Mouse (Mus musculus) forebrain, embryonic 16.5 days (tissue): Measurements from ENCODE around the gene Srsf4. TPM values are rescaled to one million over a fixed set of nuclear protein-coding genes. Genes with fewer than 3 reads are reported as not detected.

Source experiments
- ATAC-seq: fragments of 200-750 bp; cut with Nextera tagmentation; 2 replicates; pipeline ENCODE4 v1.8.0; 2017; ENCODE audit warnings: mild to moderate bottlenecking, moderate library complexity
- H3K27ac ChIP-seq: fragments of 300-500 bp; sonication (generic); 2 replicates; pipeline ENCODE4 v1.5.1; 2014; ENCODE audit warnings: low read length, control low read depth
- H3K27me3 ChIP-seq: fragments of 300-500 bp; sonication (generic); replicated peaks from 2 replicates; pipeline ENCODE4 v1.6.1; 2014; ENCODE audit warnings: low read length; ENCODE audit not compliant: control insufficient read depth, insufficient read depth
- H3K36me3 ChIP-seq: fragments of 300-500 bp; sonication (generic); 2 replicates; pipeline ENCODE4 v1.6.1; 2014; ENCODE audit not compliant: control insufficient read depth, insufficient read depth
- H3K4me1 ChIP-seq: fragments of 300-500 bp; sonication (generic); replicated peaks from 2 replicates; pipeline ENCODE4 v1.6.1; 2014; ENCODE audit warnings: low read length; ENCODE audit not compliant: control insufficient read depth, insufficient read depth
- H3K4me2 ChIP-seq: fragments of 300-500 bp; sonication (generic); 2 replicates; pipeline ENCODE4 v1.6.1; 2014; ENCODE audit warnings: mild to moderate bottlenecking, low read length, control low read depth
- H3K4me3 ChIP-seq: fragments of 300-500 bp; sonication (generic); replicated peaks from 2 replicates; pipeline ENCODE4 v1.5.1; 2014; ENCODE audit warnings: mild to moderate bottlenecking, low read length, control low read depth
- H3K9ac ChIP-seq: fragments of 300-500 bp; sonication (generic); replicated peaks from 2 replicates; pipeline ENCODE4 v1.6.1; 2014; ENCODE audit warnings: low read depth, low read length, control low read depth
- H3K9me3 ChIP-seq: fragments of 300-500 bp; sonication (generic); 2 replicates; pipeline ENCODE4 v1.6.1; 2016; ENCODE audit warnings: low read length; ENCODE audit not compliant: control insufficient read depth
- WGBS: fragments of 180-500 bp; shearing (Covaris S2); extraction: QIAGEN DNeasy Blood & Tissue Kit; methylation state at CpG from one replicate; pipeline ENCODE4 v1.1.7; 2014; 5-methylcytosine and 5-hydroxymethylcytosine counted together
- polyA plus RNA-seq: library from polyadenylated mRNA; unstranded; fragments of >200 nt; fragmentation: Nextera tagmentation; extraction: Ambion mirVana; gene quantifications from 2 replicates; pipeline ENCODE4 v1.2.1, GENCODE M21; 2015

Srsf4 gene
- polyA plus RNA-seq, 1 experiment from 2014 or later = 143 TPM

DNA sequence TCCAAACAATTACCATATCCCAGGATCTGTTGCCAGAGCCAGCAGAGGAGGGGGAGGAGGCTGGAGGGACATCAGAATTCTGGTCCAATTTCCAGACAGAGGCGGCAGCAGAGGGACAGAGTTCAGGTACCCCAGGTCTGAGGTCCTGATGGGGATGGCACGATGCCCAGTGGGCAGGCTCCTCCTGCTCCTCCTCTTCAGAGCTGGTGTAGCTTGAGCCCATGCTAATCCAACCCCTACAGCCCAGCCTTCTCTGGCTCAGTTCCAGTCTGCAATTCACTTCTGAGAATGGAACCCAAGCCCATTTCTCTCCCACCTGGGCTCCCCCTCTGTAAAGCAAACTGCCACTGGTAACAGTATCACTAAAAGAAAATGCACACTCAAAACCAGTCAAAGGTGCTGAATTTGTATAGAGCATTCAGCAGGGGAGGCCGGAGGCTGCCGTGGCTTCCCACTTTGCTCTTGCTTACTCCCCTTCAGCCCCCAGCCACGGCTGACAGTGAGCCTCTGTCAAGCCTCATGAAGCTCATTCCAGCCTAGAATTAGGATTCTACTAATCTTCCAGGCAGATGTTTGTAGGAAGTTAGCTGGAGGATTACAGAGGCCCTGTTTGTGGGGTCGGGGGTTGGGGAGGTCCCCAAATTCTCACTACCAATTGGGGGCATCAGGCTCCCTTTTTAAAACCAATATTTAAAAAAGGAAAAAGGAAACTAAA lies 50.8 kb downstream of the Srsf4 start:
- ATAC-seq = no peak
- 41% methylated on average over 6 of the region's 6 CpGs for WGBS
- Histone ChIP-seq H3K9ac (no peak overlapping the region), H3K4me1 (peaks cover 25% of the 10 kb centered on the region), H3K27me3 (peaks cover 41% of the 10 kb centered on the region), H3K36me3 (peaks cover 11% of the 10 kb centered on the region; the same call in 1 of the 2 replicates), H3K9me3 (no peaks in the 10 kb centered on the region), H3K4me2 (no peak overlapping the region), H3K4me3 (no peak overlapping the region), H3K27ac (no peak overlapping the region)

- Histone ChIP-seq H3K4me2 (no peak overlapping the region), H3K36me3 (peaks cover 15% of the 10 kb centered on the region; the same call in 1 of the 2 replicates)
These were observed 55.7 kb downstream of the Srsf4 start for GRCm38 (mm10) chr4:131929146-131929545.

DNA sequence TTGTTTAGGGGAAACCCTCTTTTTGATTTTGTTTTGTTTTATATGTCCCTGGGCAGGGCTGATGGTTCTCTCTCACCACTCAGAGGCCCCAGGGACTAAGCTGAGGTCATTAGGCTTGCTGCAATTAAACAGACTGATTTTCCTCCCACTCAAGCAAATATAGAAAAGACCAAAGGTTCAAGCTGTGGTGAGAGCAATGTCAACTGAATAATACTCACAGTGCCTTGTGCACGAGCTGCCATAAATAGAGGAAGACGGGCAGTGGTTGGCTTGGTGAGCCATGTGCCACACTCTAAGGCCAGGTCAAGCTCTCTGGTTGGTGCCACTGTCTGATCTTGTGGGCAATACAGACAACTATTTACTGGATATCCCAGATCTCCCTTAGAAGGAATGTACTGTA lies 66.0 kb downstream of the Srsf4 start:
- H3K27me3 ChIP-seq = no peaks in the 10 kb centered on the region
- no peaks in the 10 kb centered on the region for H3K36me3 ChIP-seq
- no peak overlapping the region for H3K4me2 ChIP-seq
- H3K9ac ChIP-seq = no peak overlapping the region
- H3K27ac ChIP-seq = no peak overlapping the region
- WGBS = 67% methylated on average over 2 of the region's 2 CpGs
- no peaks in the 10 kb centered on the region for H3K4me1 ChIP-seq
- no peak for ATAC-seq
- H3K9me3 ChIP-seq = no peaks in the 10 kb centered on the region
- no peak overlapping the region for H3K4me3 ChIP-seq

More at GRCm38 (mm10) chr4:131929146-131929545, 55.7 kb downstream of the Srsf4 start:
- Histone ChIP-seq H3K9ac (no peak overlapping the region), H3K4me1 (peaks cover 4% of the 10 kb centered on the region), H3K27me3 (no peaks in the 10 kb centered on the region), H3K4me3 (no peak overlapping the region), H3K27ac (no peak overlapping the region), H3K9me3 (no peaks in the 10 kb centered on the region)
- no peak for ATAC-seq
- WGBS = 84% methylated on average over 6 of the region's 6 CpGs

GRCm38 (mm10) chr4:131940846-131941245 lies 67.4 kb downstream of the Srsf4 start:
- no peaks in the 10 kb centered on the region for H3K27me3 ChIP-seq
- ATAC-seq = no peak
- no peak overlapping the region for H3K9ac ChIP-seq
- no peaks in the 10 kb centered on the region for H3K4me1 ChIP-seq
- 92% methylated on average over 4 of the region's 4 CpGs for WGBS
- H3K9me3 ChIP-seq = no peaks in the 10 kb centered on the region
- no peak overlapping the region for H3K27ac ChIP-seq
- peaks cover 2% of the 10 kb centered on the region; the same call in 1 of the 2 replicates for H3K36me3 ChIP-seq
- no peak overlapping the region for H3K4me2 ChIP-seq
- H3K4me3 ChIP-seq = no peak overlapping the region

- Histone ChIP-seq H3K9me3 (no peaks in the 10 kb centered on the region), H3K4me1 (no peaks in the 10 kb centered on the region), H3K9ac (no peak overlapping the region), H3K4me2 (no peak overlapping the region), H3K36me3 (peaks cover 2% of the 10 kb centered on the region; the same call in 1 of the 2 replicates), H3K27me3 (no peaks in the 10 kb centered on the region), H3K4me3 (no peak overlapping the region), H3K27ac (no peak overlapping the region)
- no peak for ATAC-seq
- WGBS = 86% methylated on average over 11 of the region's 11 CpGs
These were observed 74.4 kb downstream of the Srsf4 start for GRCm38 (mm10) chr4:131947848-131948247.

- Histone ChIP-seq H3K36me3 (peaks cover under 1% of the 10 kb centered on the region; the same call in 1 of the 2 replicates), H3K4me1 (no peaks in the 10 kb centered on the region), H3K27me3 (no peaks in the 10 kb centered on the region), H3K27ac (no peak overlapping the region), H3K9ac (no peak overlapping the region), H3K4me2 (no peak overlapping the region), H3K9me3 (no peaks in the 10 kb centered on the region), H3K4me3 (no peak overlapping the region)
- WGBS = 12% methylated on average over 5 of the region's 5 CpGs
- no peak for ATAC-seq
These were observed 76.5 kb downstream of the Srsf4 start for GRCm38 (mm10) chr4:131949903-131950302.

- Histone ChIP-seq H3K4me2 (no peak overlapping the region), H3K4me1 (no peaks in the 10 kb centered on the region), H3K27ac (no peak overlapping the region), H3K9ac (no peak overlapping the region), H3K27me3 (no peaks in the 10 kb centered on the region), H3K4me3 (no peak overlapping the region), H3K36me3 (no peaks in the 10 kb centered on the region), H3K9me3 (no peaks in the 10 kb centered on the region)
- 56% methylated on average over 8 of the region's 8 CpGs for WGBS
- no peak for ATAC-seq
These were observed 77.2 kb downstream of the Srsf4 start for GRCm38 (mm10) chr4:131950657-131951056.

Other genes starting within 250 kb of the Srsf4 start
- 21.5 and 29.7 TPM in 2 replicates for gene Ptpru, start 35.3 kb upstream of the Srsf4 start, polyA plus RNA-seq
- gene Mecr, start 30.1 kb upstream of the Srsf4 start, polyA plus RNA-seq = 36.7 and 38.3 TPM in 2 replicates
- not detected in 2 replicates for gene Tmem200b, start 48.2 kb downstream of the Srsf4 start, polyA plus RNA-seq
- not detected in 2 replicates for gene Gm10300, start 201.1 kb downstream of the Srsf4 start, polyA plus RNA-seq
- gene Epb41, start 201.7 kb downstream of the Srsf4 start, polyA plus RNA-seq = 74.1 and 91.8 TPM in 2 replicates